ENCODE assay signal across 8 mouse cellular contexts in genomic region chr1:194976517-194977370, GRCm38 (mm10). TPM values are rescaled to one million over a fixed set of nuclear protein-coding genes. Genes with fewer than 3 reads are reported as not detected.
DNase-seq lines count a peak whose midpoint lies in the region; ATAC-seq and TF ChIP-seq lines count a peak whose summit lies in the region.

No protein-coding gene starts in this region.

- TF ChIP-seq CTCF in intestine, postnatal 0 days (IDR thresholded peaks at IDR 0.05; ENCODE audit: low read depth): peak; percentile 47

- peak; percentile 64 to 69 for DNase-seq in thymus, adult 18-20 months
- no peak for DNase-seq in thymus, postnatal 25 days
- peak; percentile 70 for DNase-seq in embryonic facial prominence, embryonic 11.5 days (ENCODE audit: low spot score)
- peak; percentile 72 for DNase-seq in left cerebral cortex, postnatal 36 days (ENCODE audit: low spot score in 2 of 2)
- DNase-seq in mesoderm, embryonic 11.5 days (ENCODE audit: low read depth, low spot score): peak; percentile 71
- peak; percentile 56 to 59 for DNase-seq in right cerebral cortex, postnatal 36 days (ENCODE audit: low spot score in 2 of 2)

- WGBS in embryonic facial prominence, embryonic 11.5 days: 2% methylated on average over 44 of the region's 44 CpGs
- WGBS in intestine, postnatal 0 days: 2% methylated on average over 44 of the region's 44 CpGs

- H3K27me3 ChIP-seq in embryonic facial prominence, embryonic 11.5 days (ENCODE audit: control insufficient read depth, insufficient read depth, low read length): no peaks in the 10 kb centered on the region
- no peaks in the 10 kb centered on the region for H3K27me3 ChIP-seq in intestine, postnatal 0 days (replicated peaks; ENCODE audit: control insufficient read depth, insufficient read depth, low read length)

- no peaks in the 10 kb centered on the region; the same call in 1 of the 2 replicates for H3K4me1 ChIP-seq in embryonic facial prominence, embryonic 11.5 days (ENCODE audit: control insufficient read depth, insufficient read depth, low read length)
- peaks cover 6% of the 10 kb centered on the region; the same call in 1 of the 2 replicates for H3K4me1 ChIP-seq in intestine, postnatal 0 days (replicated peaks; ENCODE audit: control insufficient read depth, insufficient read depth, low read length)

- H3K4me2 ChIP-seq in embryonic facial prominence, embryonic 11.5 days (ENCODE audit: low read depth, low read length): peak overlapping the region; percentile 58
- peak overlapping the region; percentile 94 for H3K4me2 ChIP-seq in intestine, postnatal 0 days (replicated peaks; ENCODE audit: low read depth)

- intact Hi-C loops in left cerebral cortex, postnatal 36 days (cut with DNase I): loop anchor here (2.0 kb wide), 1 partner anchor 40 kb away; no protein-coding TSS in a partner anchor

- peak; percentile 90 for ATAC-seq in embryonic facial prominence, embryonic 11.5 days (replicated peaks; ENCODE audit: insufficient number of reproducible peaks, low FRiP score, low TSS enrichment, low read depth)
- ATAC-seq in granulocyte monocyte progenitor cell, adult 5-6 weeks (replicated peaks; ENCODE audit: poor library complexity, severe bottlenecking): peak; percentile 76
- ATAC-seq in intestine, postnatal 0 days: peak; percentile 90

- H3K27ac ChIP-seq in embryonic facial prominence, embryonic 11.5 days (replicated peaks; ENCODE audit: low read depth, low read length): no peak overlapping the region
- H3K27ac ChIP-seq in intestine, postnatal 0 days (ENCODE audit: low read depth, low read length): peak overlapping the region; percentile 82

- peak overlapping the region; percentile 65 for H3K9ac ChIP-seq in embryonic facial prominence, embryonic 11.5 days (replicated peaks; ENCODE audit: low read length)
- H3K9ac ChIP-seq in intestine, postnatal 0 days (ENCODE audit: low read depth, low read length): peak overlapping the region; percentile 76

- H3K9me3 ChIP-seq in embryonic facial prominence, embryonic 11.5 days (replicated peaks; ENCODE audit: control insufficient read depth, low read length): no peaks in the 10 kb centered on the region
- H3K9me3 ChIP-seq in intestine, postnatal 0 days (ENCODE audit: control insufficient read depth): no peaks in the 10 kb centered on the region

- H3K36me3 ChIP-seq in embryonic facial prominence, embryonic 11.5 days (replicated peaks; ENCODE audit: control insufficient read depth, insufficient read depth, low read depth, low read length): no peaks in the 10 kb centered on the region
- H3K36me3 ChIP-seq in intestine, postnatal 0 days (ENCODE audit: control insufficient read depth, insufficient read depth): no peaks in the 10 kb centered on the region

- peak overlapping the region; percentile 64 for H3K4me3 ChIP-seq in embryonic facial prominence, embryonic 11.5 days (ENCODE audit: low read depth, low read length)
- H3K4me3 ChIP-seq in intestine, postnatal 0 days (ENCODE audit: low read depth, low read length): peak overlapping the region; percentile 62

RNA-seq across cellular contexts. Expression of gene Cd34, which starts 38.1 kb away (rescaled TPM):
- 71.9 and 72.1 TPM in 2 replicates for polyA plus RNA-seq in embryonic facial prominence, embryonic 11.5 days (2014; fragmentation: Nextera tagmentation; extraction: Ambion mirVana)
- 225 and 231 TPM in 2 replicates for total RNA-seq in granulocyte monocyte progenitor cell, adult 5-6 weeks (2014; fragmentation: Nextera tagmentation)
- total RNA-seq in granulocyte monocyte progenitor cell, adult 5-6 weeks (2017): 260 and 264 TPM in 2 replicates
- polyA plus RNA-seq in intestine, postnatal 0 days (2015; fragmentation: Nextera tagmentation; extraction: Ambion mirVana): 32.8 and 35.4 TPM in 2 replicates
- 10 to 100 TPM; 52.1 to 77.5 TPM for total RNA-seq in left cerebral cortex, postnatal 36 days (2021)
